Mouse (Mus musculus): ENCODE measurements around the gene 1700029H14Rik. TPM values are rescaled to one million over a fixed set of nuclear protein-coding genes. Genes with fewer than 3 reads are reported as not detected.

The 1700029H14Rik gene
- polyA plus RNA-seq (2015; fragmentation: Nextera tagmentation; extraction: Ambion mirVana) = not detected in 2 replicates

DNA sequence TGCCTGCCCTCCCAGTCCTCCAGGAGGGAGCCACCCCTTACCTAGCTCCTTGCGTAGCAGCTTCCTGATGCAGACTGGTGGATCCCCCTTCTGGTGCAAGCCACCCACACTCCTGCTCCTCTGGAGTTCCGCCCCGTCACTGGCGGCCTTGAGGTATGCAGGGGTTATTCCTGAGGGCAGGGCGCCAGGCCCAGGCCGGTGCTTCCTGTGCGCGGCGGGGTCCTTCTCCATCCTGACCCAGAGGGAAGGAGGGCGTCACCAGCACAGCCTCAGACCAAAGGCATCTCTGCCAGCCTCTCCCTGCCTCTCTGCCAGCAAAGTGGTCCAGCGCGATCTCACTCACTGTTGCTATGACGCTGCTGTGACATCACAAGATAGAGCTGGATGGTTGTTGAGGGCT lies at the start of gene 1700029H14Rik:
TSS of gene 1700029H14Rik (minus strand) at position 344 of the 400 bp plus-strand sequence.

Other genes with a start within 250 kb of the 1700029H14Rik start
- 137 and 139 TPM in 2 replicates for gene Tfdp1, start 223.7 kb downstream of the 1700029H14Rik start, polyA plus RNA-seq (2015; fragmentation: Nextera tagmentation; extraction: Ambion mirVana)
- 0.14 TPM in 1 of 2 replicates, not detected in the other for gene Atp4b, start 165.6 kb downstream of the 1700029H14Rik start, polyA plus RNA-seq (2015; fragmentation: Nextera tagmentation; extraction: Ambion mirVana)
- 0.04 TPM in 1 of 2 replicates, not detected in the other for gene Grk1, start 157.4 kb downstream of the 1700029H14Rik start, polyA plus RNA-seq (2015; fragmentation: Nextera tagmentation; extraction: Ambion mirVana)
- 0.84 and 1.1 TPM in 2 replicates for gene Tmem255b, start 127.3 kb downstream of the 1700029H14Rik start, polyA plus RNA-seq (2015; fragmentation: Nextera tagmentation; extraction: Ambion mirVana)
- gene Gas6, start 68.0 kb downstream of the 1700029H14Rik start, polyA plus RNA-seq (2015; fragmentation: Nextera tagmentation; extraction: Ambion mirVana) = 29.0 and 47.1 TPM in 2 replicates
- 19.8 and 24.0 TPM in 2 replicates for gene Rasa3, start 115.1 kb upstream of the 1700029H14Rik start, polyA plus RNA-seq (2015; fragmentation: Nextera tagmentation; extraction: Ambion mirVana)
- gene Cfap97d2, start 143.4 kb upstream of the 1700029H14Rik start, polyA plus RNA-seq (2015; fragmentation: Nextera tagmentation; extraction: Ambion mirVana) = 0.18 TPM in 1 of 2 replicates, not detected in the other
- 42.9 and 48.5 TPM in 2 replicates for gene Cdc16, start 195.2 kb upstream of the 1700029H14Rik start, polyA plus RNA-seq (2015; fragmentation: Nextera tagmentation; extraction: Ambion mirVana)
- 22.0 and 27.1 TPM in 2 replicates for gene Upf3a, start 223.2 kb upstream of the 1700029H14Rik start, polyA plus RNA-seq (2015; fragmentation: Nextera tagmentation; extraction: Ambion mirVana)